Mouse (Mus musculus) B cell, adult 2 months (primary cell): ENCODE data around the gene Nmur1.
"Not testable (repeated sequence)": the region's sequence is repeated elsewhere in the genome, so short reads cannot be mapped to it uniquely, and the experiment has no call there.

Experiments used
- DNase-seq, 2 experiments: peaks; one replicate each; pipeline ENCODE4 v3.0.0; 2022

Gene Nmur1

DNA sequence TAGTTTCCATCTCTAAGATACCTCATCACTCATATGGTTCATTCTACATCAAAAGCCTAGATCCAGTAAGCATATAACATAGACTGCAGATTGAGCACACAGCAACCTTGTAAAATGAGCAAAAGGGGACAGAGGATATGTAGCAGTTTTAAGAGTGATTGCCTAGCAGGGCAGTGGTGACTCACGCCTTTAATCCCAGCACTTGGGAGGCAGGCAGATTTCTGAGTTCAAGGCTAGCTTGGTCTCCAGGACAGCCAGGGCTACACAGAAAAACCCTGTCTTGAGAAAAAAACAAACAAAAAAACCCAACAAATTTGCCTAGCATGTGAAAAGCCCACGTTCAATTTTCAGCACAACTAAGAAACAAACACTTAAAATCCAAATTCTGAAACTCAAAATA is 71.8 kb downstream of the Nmur1 start:
- no peak for DNase-seq

DNA sequence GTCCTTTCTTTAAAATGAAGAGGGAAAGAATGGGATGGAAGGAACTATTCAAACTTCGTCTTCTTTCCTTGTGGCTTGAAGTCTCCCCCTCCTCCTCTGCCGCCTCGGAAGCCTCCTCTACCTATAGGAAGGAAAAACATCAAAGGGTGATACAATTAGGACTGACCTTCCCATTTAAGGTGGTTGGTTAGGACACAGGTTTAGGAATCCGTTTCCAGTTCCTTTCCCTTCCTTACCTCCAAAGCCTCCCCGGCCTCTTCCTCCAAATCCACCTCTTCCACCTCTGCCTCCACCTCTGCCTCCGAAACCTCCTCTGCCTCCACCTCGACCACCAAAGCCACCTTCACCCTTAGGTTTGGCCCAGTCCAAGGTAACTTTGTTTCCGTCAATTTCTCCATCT is 75.5 kb downstream of the Nmur1 start:
- DNase-seq = no peak

GRCm38 (mm10) chr1:86349696-86350095 is 76.3 kb downstream of the Nmur1 start:
- no peak for DNase-seq

GRCm38 (mm10) chr1:86349201-86349600 is 76.8 kb downstream of the Nmur1 start:
- no peak for DNase-seq

GRCm38 (mm10) chr1:86348801-86349200 is 77.2 kb downstream of the Nmur1 start:
- no peak for DNase-seq

DNA sequence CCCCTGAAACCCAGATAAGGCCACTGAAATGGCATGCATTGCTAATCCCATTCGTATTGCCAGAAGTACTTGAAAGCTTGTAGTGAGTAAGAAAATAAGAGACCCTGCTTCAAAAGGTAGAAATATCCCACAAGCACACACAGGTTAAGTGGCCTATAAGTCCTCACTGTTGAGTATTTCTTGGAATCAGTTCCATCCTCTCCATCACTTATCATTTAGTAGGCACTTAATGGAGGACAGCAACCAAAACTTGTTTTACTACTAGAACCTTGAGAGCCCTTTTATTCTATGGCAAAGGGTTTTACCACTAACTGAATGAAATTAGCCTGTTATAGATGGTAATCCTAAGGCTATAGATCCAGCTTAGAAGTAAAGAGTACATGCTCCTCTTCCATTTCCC is 77.9 kb downstream of the Nmur1 start:
- DNase-seq = no peak

DNA sequence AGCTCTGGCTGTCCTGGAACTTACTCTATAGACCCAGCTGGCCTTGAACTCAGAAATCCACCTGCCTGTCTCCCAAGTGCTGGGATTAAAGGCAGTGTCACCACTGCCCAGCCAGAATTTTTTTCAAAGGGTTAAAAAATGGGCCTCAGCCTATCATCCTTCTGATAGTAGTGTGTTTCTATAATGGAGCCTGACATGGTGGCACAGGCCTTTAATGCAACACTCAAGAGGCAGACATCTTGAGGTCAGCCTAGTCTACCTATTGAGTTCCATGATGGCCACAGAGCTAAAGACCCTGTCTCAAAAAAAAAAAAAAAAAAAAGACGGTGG is 78.3 kb downstream of the Nmur1 start:
- DNase-seq = no peak

- DNase-seq = peak in 1 of 2 experiments; percentile 36
These were observed 78.9 kb downstream of the Nmur1 start for GRCm38 (mm10) chr1:86346851-86347715.

GRCm38 (mm10) chr1:86345956-86346355 is 80.1 kb downstream of the Nmur1 start:
- no peak for DNase-seq

GRCm38 (mm10) chr1:86345069-86345468 is 81.0 kb downstream of the Nmur1 start:
- DNase-seq = no peak

- DNase-seq = peak in 1 of 2 experiments; percentile 40
These were observed 81.8 kb downstream of the Nmur1 start for GRCm38 (mm10) chr1:86343969-86344861.

GRCm38 (mm10) chr1:86343087-86343645 is 82.9 kb downstream of the Nmur1 start:
- DNase-seq = no peak

DNA sequence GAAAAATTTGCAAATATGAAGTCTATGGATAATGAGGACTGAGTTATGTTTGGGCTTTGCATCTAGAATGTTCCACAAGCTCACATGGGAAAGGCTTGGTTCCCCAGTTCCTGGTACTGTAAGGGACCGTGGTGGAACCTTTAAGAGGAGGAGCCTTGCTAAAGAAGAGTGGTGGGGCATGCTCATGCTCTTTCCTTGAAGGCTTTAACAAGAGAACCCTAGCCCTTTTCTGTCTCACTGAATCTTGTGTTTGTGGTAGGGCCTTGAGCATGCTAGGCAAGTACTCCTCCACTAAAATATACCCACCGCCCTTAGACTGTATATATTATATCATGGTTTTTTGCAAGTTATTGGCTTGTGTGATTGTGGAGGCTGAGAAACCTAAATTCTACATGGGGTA is 83.7 kb downstream of the Nmur1 start:
- DNase-seq = no peak

GRCm38 (mm10) chr1:86341096-86341495 is 84.9 kb downstream of the Nmur1 start:
- not testable (repeated sequence) for DNase-seq

DNA sequence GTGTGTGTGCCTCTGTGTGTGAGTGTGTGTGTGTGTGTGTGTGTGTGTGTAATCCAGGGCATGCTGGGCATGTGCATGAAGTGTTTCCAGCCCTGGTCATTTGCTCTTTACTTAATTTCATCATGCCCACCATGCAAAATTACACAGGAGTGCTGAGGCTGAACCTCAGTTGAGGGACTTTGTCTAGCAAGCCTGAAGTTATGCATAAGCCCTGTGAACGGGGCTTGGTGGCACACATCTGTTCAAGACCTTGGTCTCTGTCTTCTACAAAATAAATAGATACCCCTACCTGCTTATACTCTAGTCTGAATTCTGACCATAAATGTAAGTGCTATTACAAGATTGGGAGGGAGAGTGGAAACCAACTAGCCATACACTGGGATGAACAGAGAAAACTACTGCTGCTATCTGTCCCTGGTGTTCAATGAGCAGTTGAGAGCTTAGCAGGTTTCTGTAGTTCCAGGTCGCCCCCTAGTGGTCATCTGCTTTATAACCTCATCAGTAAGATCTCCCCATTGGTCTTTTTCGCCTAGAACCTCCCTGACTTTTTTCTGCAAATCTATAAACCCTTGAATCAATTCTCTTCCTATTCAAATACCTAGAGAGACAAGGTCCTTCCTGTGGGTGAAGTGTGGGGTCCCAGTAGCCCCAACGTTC is 86.7 kb downstream of the Nmur1 start:
- peak; percentile 91 to 94 for DNase-seq

DNA sequence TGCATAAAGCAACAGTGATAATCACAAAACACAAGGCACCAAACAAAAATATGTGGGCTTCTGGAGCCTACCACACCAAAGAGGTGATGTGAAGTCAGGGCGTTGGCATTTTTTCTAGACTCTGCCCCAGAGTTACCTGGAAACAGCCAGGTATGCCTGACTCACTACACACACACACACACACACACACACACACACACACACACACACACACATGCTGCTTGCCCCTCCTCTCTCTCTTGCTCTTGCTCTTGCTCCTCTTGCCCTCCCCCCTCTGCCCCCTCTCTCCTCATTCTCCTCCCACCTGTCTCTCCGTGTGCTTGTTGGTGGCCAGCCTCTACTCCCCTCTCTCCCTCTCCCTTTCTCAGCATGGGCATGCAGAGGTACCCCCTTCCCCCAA is 89.7 kb downstream of the Nmur1 start:
- DNase-seq = no peak
